Mouse (Mus musculus) cerebellum, adult 2 months (tissue): Measurements from ENCODE around the gene Zfp488.

Experiments
- CTCF ChIP-seq: fragments of 200-500 bp; IDR thresholded peaks from 2 replicates; pipeline ENCODE4 v1.5.1; 2011; ENCODE audit warnings: low read depth, mild to moderate bottlenecking, control low read depth, low read length, moderate library complexity, borderline replicate concordance; ENCODE audit not compliant: insufficient read depth
- POLR2A ChIP-seq: fragments of 200-500 bp; IDR thresholded peaks from 2 replicates; pipeline ENCODE4 v1.6.1; 2011; ENCODE audit warnings: low read length, control low read depth, borderline replicate concordance; ENCODE audit not compliant: insufficient read depth

GRCm38 (mm10) chr14:33952233-33952981 is 26.2 kb downstream of the Zfp488 start:
- peak; percentile 13; the same call in 1 of the 2 replicates for TF ChIP-seq CTCF
- no peak for TF ChIP-seq POLR2A
